Mouse (Mus musculus): ENCODE data around the gene Pdzph1.

Pdzph1 gene

GRCm38 (mm10) chr17:58919927-58920326 is 71.2 kb downstream of the Pdzph1 start:
- no peak for DNase-seq

GRCm38 (mm10) chr17:58919061-58919460 is 72.1 kb downstream of the Pdzph1 start:
- peak; percentile 75 to 79 for DNase-seq

GRCm38 (mm10) chr17:58918539-58918938 is 72.6 kb downstream of the Pdzph1 start:
- DNase-seq: no peak

GRCm38 (mm10) chr17:58911564-58911963 is 79.6 kb downstream of the Pdzph1 start:
- no peak for DNase-seq

GRCm38 (mm10) chr17:58909061-58909661 is 82.0 kb downstream of the Pdzph1 start:
- peak; percentile 81 to 85 for DNase-seq

GRCm38 (mm10) chr17:58906001-58906400 is 85.2 kb downstream of the Pdzph1 start:
- DNase-seq: no peak

- peak; percentile 56 to 70 for DNase-seq
These were observed 99.5 kb downstream of the Pdzph1 start for GRCm38 (mm10) chr17:58891488-58892210.

- DNase-seq: no peak
These were observed 101.1 kb downstream of the Pdzph1 start for GRCm38 (mm10) chr17:58889905-58890645.

- DNase-seq: no peak
These were observed 106.8 kb downstream of the Pdzph1 start for GRCm38 (mm10) chr17:58884393-58884792.

- no peak for DNase-seq
These were observed 117.8 kb downstream of the Pdzph1 start for GRCm38 (mm10) chr17:58873356-58873755.

- DNase-seq: peak; percentile 10 to 24
These were observed 120.4 kb downstream of the Pdzph1 start for GRCm38 (mm10) chr17:58870795-58871194.

Data from cerebellum, postnatal 10 days (tissue).